Mouse (Mus musculus) common myeloid progenitor, adult 5-6 weeks (primary cell): Measurements from ENCODE around the gene Zfp146. TPM values are rescaled to one million over a fixed set of nuclear protein-coding genes. Genes with fewer than 3 reads are reported as not detected.
A peak's percentile ranks its signal among the peaks of the same experiment; 100 is the strongest.
"Not testable (repeated sequence)": the region's sequence is repeated elsewhere in the genome, so short reads cannot be mapped to it uniquely, and the experiment has no call there.

ENCODE experiments used
- ATAC-seq: replicated peaks from 2 replicates; pipeline ENCODE4 v1.8.0; 2016; ENCODE audit warnings: low read depth, mild to moderate bottlenecking, moderate TSS enrichment, inconsistent platforms; ENCODE audit not compliant: poor library complexity, severe bottlenecking
- total RNA-seq: library from RNA; stranded (forward); fragments of 200-1000, 187-1606 nt; gene quantifications from 2 replicates; pipeline ENCODE4 v1.2.3, GENCODE M21; 2017

The Zfp146 gene
- 113 and 122 TPM in 2 replicates for total RNA-seq

- ATAC-seq = peak; percentile 96
These were observed at the start of gene Zfp146 for GRCm38 (mm10) chr7:30169583-30170282. TSS of gene Zfp146 (minus strand) at chr7:30169750.

- no peak for ATAC-seq
These were observed 47.7 kb upstream of the Zfp146 start for GRCm38 (mm10) chr7:30217277-30217676.

- ATAC-seq = peak; percentile 78
These were observed 47.2 kb upstream of the Zfp146 start for GRCm38 (mm10) chr7:30216723-30217151.

GRCm38 (mm10) chr7:30215875-30216274 lies 46.3 kb upstream of the Zfp146 start:
- no peak for ATAC-seq

GRCm38 (mm10) chr7:30213881-30214280 lies 44.3 kb upstream of the Zfp146 start:
- ATAC-seq = no peak

- no peak for ATAC-seq
These were observed 41.5 kb upstream of the Zfp146 start for GRCm38 (mm10) chr7:30211025-30211424.

- not testable (repeated sequence) for ATAC-seq
These were observed 36.8 kb upstream of the Zfp146 start for GRCm38 (mm10) chr7:30206364-30206763.

- peak; percentile 94 for ATAC-seq
These were observed 35.8 kb upstream of the Zfp146 start for GRCm38 (mm10) chr7:30205383-30205782.

GRCm38 (mm10) chr7:30204380-30204779 lies 34.8 kb upstream of the Zfp146 start:
- ATAC-seq = no peak

- ATAC-seq = no peak
These were observed 33.5 kb upstream of the Zfp146 start for GRCm38 (mm10) chr7:30202895-30203690.

- not testable (repeated sequence) for ATAC-seq
These were observed 31.1 kb upstream of the Zfp146 start for GRCm38 (mm10) chr7:30200661-30201060.

- ATAC-seq = no peak
These were observed 30.6 kb upstream of the Zfp146 start for GRCm38 (mm10) chr7:30200200-30200599.

- no peak for ATAC-seq
These were observed 30.1 kb upstream of the Zfp146 start for GRCm38 (mm10) chr7:30199498-30200139.

GRCm38 (mm10) chr7:30198481-30198971 lies 29.0 kb upstream of the Zfp146 start, which contains the start of gene Capns1:
TSS of gene Capns1 (minus strand) at chr7:30198811.
- ATAC-seq = peak; percentile 62

- ATAC-seq = no peak
These were observed 28.1 kb upstream of the Zfp146 start for GRCm38 (mm10) chr7:30197592-30198129.

- no peak for ATAC-seq
These were observed 26.6 kb upstream of the Zfp146 start for GRCm38 (mm10) chr7:30196171-30196570.

- ATAC-seq = no peak
These were observed 25.9 kb upstream of the Zfp146 start for GRCm38 (mm10) chr7:30195461-30195860.

GRCm38 (mm10) chr7:30194884-30195283 lies 25.3 kb upstream of the Zfp146 start:
- ATAC-seq = peak; percentile 86

- ATAC-seq = peak; percentile 23
These were observed 24.7 kb upstream of the Zfp146 start for GRCm38 (mm10) chr7:30194101-30194831.
